10 mouse cellular contexts compared by ENCODE assay signal in genomic region chr14:37068516-37068915, GRCm38 (mm10). TPM values are rescaled to one million over a fixed set of nuclear protein-coding genes. Genes with fewer than 3 reads are reported as not detected.
DNase-seq lines count a peak whose midpoint lies in the region; ATAC-seq and TF ChIP-seq lines count a peak whose summit lies in the region.
"Had no signal": no experiment of that assay in that cellular context is flagged by ENCODE, and none has a peak within 500 bp of the region (broad histone marks: within the 10 kb centered on the region; RNA-seq: fewer than 3 reads in every experiment).

No protein-coding gene starts in this region.

- H3K9me3 ChIP-seq in hindbrain, embryonic 14.5 days (ENCODE audit: control insufficient read depth, low read length): no peaks in the 10 kb centered on the region
- H3K9me3 ChIP-seq in hindbrain, embryonic 13.5 days: no peaks in the 10 kb centered on the region
- H3K9me3 ChIP-seq in stomach, postnatal 0 days (ENCODE audit: control insufficient read depth, low read length): no peaks in the 10 kb centered on the region
- H3K9me3 ChIP-seq: liver, embryonic 15.5 days had no signal

- no peak for TF ChIP-seq CTCF in stomach, postnatal 0 days (IDR thresholded peaks at IDR 0.05; ENCODE audit: low read depth)

- no peak overlapping the region for H3K4me3 ChIP-seq in hindbrain, embryonic 14.5 days (replicated peaks; ENCODE audit: low read length)
- H3K4me3 ChIP-seq in hindbrain, embryonic 13.5 days: no peak overlapping the region
- no peak overlapping the region for H3K4me3 ChIP-seq in stomach, postnatal 0 days (ENCODE audit: low read depth, low read length)
- H3K4me3 ChIP-seq: liver, embryonic 15.5 days had no signal

- no peak for ATAC-seq in hindbrain, embryonic 14.5 days (ENCODE audit: low FRiP score)
- no peak for ATAC-seq in hindbrain, embryonic 13.5 days (ENCODE audit: low FRiP score)
- ATAC-seq in stomach, postnatal 0 days (ENCODE audit: low FRiP score, low TSS enrichment): no peak

- H3K4me2 ChIP-seq in hindbrain, embryonic 14.5 days (replicated peaks): no peak overlapping the region
- H3K4me2 ChIP-seq in hindbrain, embryonic 13.5 days: no peak overlapping the region
- no peak overlapping the region for H3K4me2 ChIP-seq in stomach, postnatal 0 days (replicated peaks; ENCODE audit: low read depth)
- H3K4me2 ChIP-seq: liver, embryonic 15.5 days had no signal

- no peaks in the 10 kb centered on the region for H3K36me3 ChIP-seq in hindbrain, embryonic 14.5 days (replicated peaks; ENCODE audit: control insufficient read depth, insufficient read depth)
- no peaks in the 10 kb centered on the region for H3K36me3 ChIP-seq in hindbrain, embryonic 13.5 days
- H3K36me3 ChIP-seq in stomach, postnatal 0 days (ENCODE audit: control insufficient read depth, insufficient read depth, low read length): no peaks in the 10 kb centered on the region
- H3K36me3 ChIP-seq: liver, embryonic 15.5 days had no signal

- no peak for TF ChIP-seq EP300 in stomach, postnatal 0 days (optimal IDR thresholded peaks at IDR 0.05)

- H3K27ac ChIP-seq in hindbrain, embryonic 14.5 days: no peak overlapping the region
- no peak overlapping the region for H3K27ac ChIP-seq in hindbrain, embryonic 13.5 days
- H3K27ac ChIP-seq in stomach, postnatal 0 days (replicated peaks): no peak overlapping the region
- H3K27ac ChIP-seq: liver, embryonic 15.5 days had no signal

- H3K4me1 ChIP-seq in hindbrain, embryonic 14.5 days (replicated peaks; ENCODE audit: control insufficient read depth, insufficient read depth, low read length): no peaks in the 10 kb centered on the region
- no peaks in the 10 kb centered on the region for H3K4me1 ChIP-seq in hindbrain, embryonic 13.5 days (replicated peaks)
- no peaks in the 10 kb centered on the region for H3K4me1 ChIP-seq in stomach, postnatal 0 days (replicated peaks; ENCODE audit: control insufficient read depth, insufficient read depth)
- H3K4me1 ChIP-seq: liver, embryonic 15.5 days had no signal

- WGBS in hindbrain, embryonic 14.5 days: 17% methylated on average over 9 of the region's 9 CpGs
- WGBS in hindbrain, embryonic 13.5 days: 21% methylated on average over 9 of the region's 9 CpGs
- WGBS in stomach, postnatal 0 days: 16% methylated on average over 9 of the region's 9 CpGs

- no peaks in the 10 kb centered on the region for H3K27me3 ChIP-seq in hindbrain, embryonic 14.5 days (ENCODE audit: control insufficient read depth, insufficient read depth, low read length)
- 0 out of 2 replicates have a peak, but pooled peaks cover 3% of the 10 kb centered on the region for H3K27me3 ChIP-seq in hindbrain, embryonic 13.5 days
- H3K27me3 ChIP-seq in stomach, postnatal 0 days (ENCODE audit: control insufficient read depth, insufficient read depth, low read length): no peaks in the 10 kb centered on the region
- H3K27me3 ChIP-seq: liver, embryonic 15.5 days had no signal

- no peak overlapping the region for H3K9ac ChIP-seq in hindbrain, embryonic 14.5 days
- no peak overlapping the region for H3K9ac ChIP-seq in hindbrain, embryonic 13.5 days
- no peak overlapping the region for H3K9ac ChIP-seq in stomach, postnatal 0 days (ENCODE audit: low read length)
- H3K9ac ChIP-seq: liver, embryonic 15.5 days had no signal

- DNase-seq in hindbrain, embryonic 14.5 days (ENCODE audit: low spot score): peak; percentile 58
- DNase-seq in NIH3T3 (ENCODE audit: low read depth): peak; percentile 60
- peak; percentile 85 for DNase-seq in embryo, embryonic 10 days (ENCODE audit: low spot score)
- peak; percentile 67 to 79 for DNase-seq in kidney, postnatal 25 days
- peak; percentile 62 for DNase-seq in stomach, postnatal 0 days (ENCODE audit: low spot score)
- no peak for DNase-seq in cerebellum, adult 8-10 months
- no peak for DNase-seq in natural killer cell, adult 2 months (ENCODE audit: low spot score in 2 of 2)

RNA-seq across cellular contexts. Expression of gene Lrit2, which starts 0.8 kb away (rescaled TPM):
- not detected in 2 replicates for polyA plus RNA-seq in hindbrain, embryonic 14.5 days (2014; fragmentation: Nextera tagmentation; extraction: Ambion mirVana)
- polyA plus RNA-seq in hindbrain, embryonic 13.5 days (2015; fragmentation: Nextera tagmentation; extraction: Ambion mirVana): not detected in 2 replicates
- not detected in 2 replicates for polyA plus RNA-seq in stomach, postnatal 0 days (2015; fragmentation: Nextera tagmentation; extraction: Ambion mirVana)
- polyA plus RNA-seq: liver, embryonic 15.5 days; stomach, embryonic 14.5 days had no signal

RNA-seq across cellular contexts. Expression of gene Lrit1, which starts 13.9 kb away (rescaled TPM):
- polyA plus RNA-seq in hindbrain, embryonic 14.5 days (2014; fragmentation: Nextera tagmentation; extraction: Ambion mirVana): not detected in 2 replicates
- not detected in 2 replicates for polyA plus RNA-seq in hindbrain, embryonic 13.5 days (2015; fragmentation: Nextera tagmentation; extraction: Ambion mirVana)
- not detected in 2 replicates for polyA plus RNA-seq in stomach, postnatal 0 days (2015; fragmentation: Nextera tagmentation; extraction: Ambion mirVana)
- polyA plus RNA-seq: liver, embryonic 15.5 days; stomach, embryonic 14.5 days had no signal

RNA-seq across cellular contexts. Expression of gene Rgr, which starts 19.8 kb away (rescaled TPM):
- 0.26 TPM in 1 of 2 replicates, not detected in the other for polyA plus RNA-seq in hindbrain, embryonic 14.5 days (2014; fragmentation: Nextera tagmentation; extraction: Ambion mirVana)
- polyA plus RNA-seq in hindbrain, embryonic 13.5 days (2015; fragmentation: Nextera tagmentation; extraction: Ambion mirVana): not detected in 2 replicates
- 0.06 TPM in 1 of 2 replicates, not detected in the other for polyA plus RNA-seq in stomach, postnatal 0 days (2015; fragmentation: Nextera tagmentation; extraction: Ambion mirVana)
- polyA plus RNA-seq: liver, embryonic 15.5 days; stomach, embryonic 14.5 days had no signal

RNA-seq across cellular contexts. Expression of gene Cdhr1, which starts 29.6 kb away (rescaled TPM):
- polyA plus RNA-seq in hindbrain, embryonic 14.5 days (2014; fragmentation: Nextera tagmentation; extraction: Ambion mirVana): 2.7 and 4.3 TPM in 2 replicates
- polyA plus RNA-seq in hindbrain, embryonic 13.5 days (2015; fragmentation: Nextera tagmentation; extraction: Ambion mirVana): 2.0 and 3.1 TPM in 2 replicates
- 0.25 and 0.33 TPM in 2 replicates for polyA plus RNA-seq in stomach, postnatal 0 days (2015; fragmentation: Nextera tagmentation; extraction: Ambion mirVana)
- polyA plus RNA-seq: liver, embryonic 15.5 days had no signal

RNA-seq across cellular contexts. Expression of gene 2610528A11Rik, which starts 45.3 kb away (rescaled TPM):
- 0.39 TPM in 1 of 2 replicates, not detected in the other for polyA plus RNA-seq in hindbrain, embryonic 14.5 days (2014; fragmentation: Nextera tagmentation; extraction: Ambion mirVana)
- polyA plus RNA-seq in hindbrain, embryonic 13.5 days (2015; fragmentation: Nextera tagmentation; extraction: Ambion mirVana): 0.47 TPM in 1 of 2 replicates, not detected in the other
- 22.0 and 22.2 TPM in 2 replicates for polyA plus RNA-seq in stomach, postnatal 0 days (2015; fragmentation: Nextera tagmentation; extraction: Ambion mirVana)

Comparison
In these comparisons a context has a peak if more than half of its experiments do, and no peak if none do; other contexts are left out.
1. DNase-seq: peak in hindbrain, embryonic 14.5 days (single experiment), NIH3T3 (single experiment), embryo, embryonic 10 days (single experiment), kidney, postnatal 25 days (2 of 2) and stomach, postnatal 0 days (single experiment); none in cerebellum, adult 8-10 months (single experiment) and natural killer cell, adult 2 months (0 of 2).